8 mouse cellular contexts compared by ENCODE assay signal in the genomic region with DNA sequence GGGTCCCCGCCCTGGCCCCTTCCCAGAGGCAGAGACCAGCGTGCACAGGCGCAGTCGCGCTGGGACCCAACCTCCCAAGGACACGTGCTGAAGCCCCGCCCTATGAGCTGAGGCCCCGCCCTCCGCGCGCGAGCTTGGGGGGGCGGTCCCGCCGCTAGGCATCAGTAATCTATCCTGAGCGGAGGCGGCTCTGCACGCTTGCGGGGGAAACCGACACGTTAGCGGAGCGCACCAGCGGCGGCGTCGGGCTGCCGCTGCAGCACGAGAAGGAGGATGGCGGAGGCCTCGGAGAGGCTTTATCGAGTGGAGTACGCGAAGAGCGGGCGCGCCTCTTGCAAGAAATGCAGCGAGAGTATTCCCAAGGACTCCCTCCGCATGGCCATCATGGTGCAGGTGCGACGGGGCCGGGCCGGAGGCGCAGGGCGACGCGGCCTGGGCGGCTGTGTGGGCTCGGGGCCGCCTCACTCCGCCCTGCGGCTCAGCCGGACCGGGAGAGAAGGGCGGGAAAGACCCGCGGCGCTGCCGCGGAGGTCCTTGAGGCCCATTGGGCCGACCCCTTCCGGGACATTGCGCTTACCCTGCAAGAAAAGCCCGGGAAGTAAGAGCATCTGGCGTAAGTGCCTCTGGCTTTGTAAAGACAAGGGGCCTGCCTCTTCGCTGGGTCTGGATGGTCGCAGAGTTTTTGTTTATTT. TPM values are rescaled to one million over a fixed set of nuclear protein-coding genes. Genes with fewer than 3 reads are reported as not detected.
DNase-seq lines count a peak whose midpoint lies in the region; ATAC-seq and TF ChIP-seq lines count a peak whose summit lies in the region.

A gene (plus strand): TSS at position 164 of the 692 bp plus-strand sequence.

- peaks cover 52% of the 10 kb centered on the region for H3K79me2 ChIP-seq in C2C12 (ENCODE audit: control insufficient read depth, insufficient read depth)

- no peak for TF ChIP-seq CTCF in C2C12 (IDR thresholded peaks at IDR 0.05; ENCODE audit: control insufficient read depth, insufficient read depth, insufficient read length)
- TF ChIP-seq CTCF in brain, embryonic 14.5 days (IDR thresholded peaks at IDR 0.05; ENCODE audit: borderline replicate concordance, extremely low read depth, insufficient read depth, insufficient read length) = no peak
- TF ChIP-seq CTCF in kidney, postnatal 0 days (IDR thresholded peaks at IDR 0.05; ENCODE audit: low read depth) = no peak

- ATAC-seq in heart, embryonic 12.5 days (ENCODE audit: insufficient number of reproducible peaks, low FRiP score) = peak; percentile 98
- peak; percentile 95 for ATAC-seq in kidney, postnatal 0 days (replicated peaks; ENCODE audit: low FRiP score, low read depth)
- peak; percentile 95 for ATAC-seq in liver, embryonic 11.5 days (replicated peaks; ENCODE audit: low FRiP score)
- ATAC-seq in stomach, embryonic 14.5 days (ENCODE audit: insufficient number of reproducible peaks, insufficient read depth, low FRiP score, low read depth) = peak; percentile 95

- H3K79me3 ChIP-seq in C2C12 (ENCODE audit: low read depth) = peaks cover 44% of the 10 kb centered on the region

- H3K27me3 ChIP-seq in C2C12 (ENCODE audit: control insufficient read depth, insufficient read depth, insufficient read length) = no peaks in the 10 kb centered on the region
- no peaks in the 10 kb centered on the region for H3K27me3 ChIP-seq in erythroblast, embryonic 14.5 days (ENCODE audit: control insufficient read depth)
- H3K27me3 ChIP-seq in heart, embryonic 12.5 days (replicated peaks) = 0 out of 2 replicates have a peak, but pooled peaks cover 5% of the 10 kb centered on the region
- H3K27me3 ChIP-seq in kidney, postnatal 0 days (ENCODE audit: insufficient read depth, low read length) = no peaks in the 10 kb centered on the region
- H3K27me3 ChIP-seq in liver, embryonic 11.5 days (replicated peaks; ENCODE audit: control insufficient read depth, insufficient read depth, low read length) = no peaks in the 10 kb centered on the region
- H3K27me3 ChIP-seq in stomach, embryonic 14.5 days (ENCODE audit: control insufficient read depth, insufficient read depth, low read length) = no peaks in the 10 kb centered on the region

- peak within 1 kb of the TSS; percentile 68 for H3K4me3 ChIP-seq in C2C12 (ENCODE audit: insufficient read depth, poor library complexity, severe bottlenecking)
- H3K4me3 ChIP-seq in erythroblast, embryonic 14.5 days (replicated peaks) = peak within 1 kb of the TSS; percentile 88
- peak within 1 kb of the TSS; percentile 68 for H3K4me3 ChIP-seq in heart, embryonic 12.5 days
- H3K4me3 ChIP-seq in kidney, postnatal 0 days (replicated peaks; ENCODE audit: low read depth, low read length) = peak within 1 kb of the TSS; percentile 74
- H3K4me3 ChIP-seq in liver, embryonic 11.5 days (ENCODE audit: low read depth, low read length) = peak within 1 kb of the TSS; percentile 91
- peak within 1 kb of the TSS; percentile 95 for H3K4me3 ChIP-seq in stomach, embryonic 14.5 days (ENCODE audit: low read depth, low read length)

- no peaks in the 10 kb centered on the region for H3K9me3 ChIP-seq in erythroblast, embryonic 14.5 days (ENCODE audit: control insufficient read depth, low read length)
- H3K9me3 ChIP-seq in heart, embryonic 12.5 days (replicated peaks) = no peaks in the 10 kb centered on the region
- H3K9me3 ChIP-seq in kidney, postnatal 0 days (replicated peaks; ENCODE audit: low read length) = no peaks in the 10 kb centered on the region
- no peaks in the 10 kb centered on the region for H3K9me3 ChIP-seq in liver, embryonic 11.5 days (ENCODE audit: control insufficient read depth, low read length)
- no peaks in the 10 kb centered on the region for H3K9me3 ChIP-seq in stomach, embryonic 14.5 days (ENCODE audit: control insufficient read depth, low read depth, low read length)

- H3K36me3 ChIP-seq in C2C12 (ENCODE audit: control insufficient read depth, insufficient read depth) = no peaks in the 10 kb centered on the region
- peaks cover 24% of the 10 kb centered on the region for H3K36me3 ChIP-seq in erythroblast, embryonic 14.5 days (ENCODE audit: control insufficient read depth)
- peaks cover 12% of the 10 kb centered on the region for H3K36me3 ChIP-seq in heart, embryonic 12.5 days
- H3K36me3 ChIP-seq in kidney, postnatal 0 days (ENCODE audit: insufficient read depth, low read length) = peaks cover 7% of the 10 kb centered on the region; the same call in 1 of the 2 replicates
- H3K36me3 ChIP-seq in liver, embryonic 11.5 days (ENCODE audit: control insufficient read depth, insufficient read depth, low read length) = peaks cover 12% of the 10 kb centered on the region
- peaks cover 7% of the 10 kb centered on the region for H3K36me3 ChIP-seq in stomach, embryonic 14.5 days (ENCODE audit: control insufficient read depth, insufficient read depth, low read length)

- peak; percentile 65; the same call in 1 of the 2 replicates for TF ChIP-seq POLR2A in brain, embryonic 14.5 days (IDR thresholded peaks at IDR 0.05; ENCODE audit: borderline replicate concordance, extremely low read depth, insufficient read depth, insufficient read length, poor library complexity, severe bottlenecking)

- peaks cover 51% of the 10 kb centered on the region for H3K4me1 ChIP-seq in erythroblast, embryonic 14.5 days (ENCODE audit: control insufficient read depth)
- H3K4me1 ChIP-seq in heart, embryonic 12.5 days (replicated peaks) = peaks cover 30% of the 10 kb centered on the region
- H3K4me1 ChIP-seq in kidney, postnatal 0 days (replicated peaks; ENCODE audit: insufficient read depth, low read length) = peaks cover 10% of the 10 kb centered on the region; the same call in 1 of the 2 replicates
- H3K4me1 ChIP-seq in liver, embryonic 11.5 days (replicated peaks; ENCODE audit: control insufficient read depth, insufficient read depth, low read length) = peaks cover 25% of the 10 kb centered on the region
- peaks cover 19% of the 10 kb centered on the region for H3K4me1 ChIP-seq in stomach, embryonic 14.5 days (ENCODE audit: control insufficient read depth, insufficient read depth, low read length)

- peak within 1 kb of the TSS; percentile 98 for H3ac ChIP-seq in C2C12 (ENCODE audit: control insufficient read depth, insufficient read length, low read depth)

- WGBS in heart, embryonic 12.5 days = under 1% methylated on average over 67 of the region's 67 CpGs
- under 1% methylated on average over 66 of the region's 67 CpGs for WGBS in kidney, postnatal 0 days
- under 1% methylated on average over 66 of the region's 67 CpGs for WGBS in liver, embryonic 11.5 days
- under 1% methylated on average over 67 of the region's 67 CpGs for WGBS in stomach, embryonic 14.5 days

- DNase-seq in brain, embryonic 14.5 days (ENCODE audit: low read depth) = peak; percentile 98
- peak; percentile 96 for DNase-seq in kidney, postnatal 0 days (ENCODE audit: low spot score)
- peak; percentile 98 for DNase-seq in liver, embryonic 11.5 days (ENCODE audit: low spot score)
- DNase-seq in naive thymus-derived CD4-positive, alpha-beta T cell, adult 2 months (ENCODE audit: low read depth) = peak; percentile 95

- peak within 1 kb of the TSS; percentile 84 for H3K27ac ChIP-seq in heart, embryonic 12.5 days (ENCODE audit: poor library complexity, severe bottlenecking)
- H3K27ac ChIP-seq in kidney, postnatal 0 days = peak within 1 kb of the TSS; percentile 87
- peak within 1 kb of the TSS; percentile 81 for H3K27ac ChIP-seq in liver, embryonic 11.5 days (ENCODE audit: low read depth, low read length)
- H3K27ac ChIP-seq in stomach, embryonic 14.5 days (ENCODE audit: low read length) = peak within 1 kb of the TSS; percentile 97

- peak within 1 kb of the TSS; percentile 76 for H3K9ac ChIP-seq in heart, embryonic 12.5 days
- peak within 1 kb of the TSS; percentile 82 for H3K9ac ChIP-seq in kidney, postnatal 0 days (ENCODE audit: low read depth, low read length)
- H3K9ac ChIP-seq in liver, embryonic 11.5 days (ENCODE audit: low read depth, low read length) = peak within 1 kb of the TSS; percentile 87
- H3K9ac ChIP-seq in stomach, embryonic 14.5 days (replicated peaks; ENCODE audit: low read depth, low read length) = peak within 1 kb of the TSS; percentile 79

- H3K4me2 ChIP-seq in heart, embryonic 12.5 days = peak within 1 kb of the TSS; percentile 78
- peak within 1 kb of the TSS; percentile 93 for H3K4me2 ChIP-seq in kidney, postnatal 0 days (ENCODE audit: low read length)
- peak within 1 kb of the TSS; percentile 92 for H3K4me2 ChIP-seq in liver, embryonic 11.5 days
- peak within 1 kb of the TSS; percentile 70 for H3K4me2 ChIP-seq in stomach, embryonic 14.5 days (replicated peaks; ENCODE audit: low read depth, low read length)

TF ChIP-seq in C2C12, 6 proteins besides CTCF, POLR2A, EP300 and RAD21:
- TF ChIP-seq USF1 (IDR thresholded peaks at IDR 0.05; ENCODE audit: low read depth) (peak; percentile 77), CEBPB (IDR thresholded peaks at IDR 0.05; ENCODE audit: low read depth) (no peak), MAX (IDR thresholded peaks at IDR 0.05) (peak; percentile 91)

RNA-seq across cellular contexts. Expression of the gene that starts here (rescaled TPM):
- polyA plus RNA-seq in C2C12 (2012; fragmentation: generic; extraction: Trizol) = 64.4 TPM
- 105 and 115 TPM in 2 replicates for polyA plus RNA-seq in brain, embryonic 14.5 days (2012; rRNA removed)
- polyA plus RNA-seq in erythroblast, embryonic 14.5 days (2012) = 3.5 and 4.1 TPM in 2 replicates
- 105 and 118 TPM in 2 replicates for polyA plus RNA-seq in heart, embryonic 12.5 days (2016; fragmentation: Nextera tagmentation; extraction: Ambion mirVana)
- 69.8 and 75.3 TPM in 2 replicates for polyA plus RNA-seq in kidney, postnatal 0 days (2015; fragmentation: Nextera tagmentation; extraction: Ambion mirVana)
- 177 and 197 TPM in 2 replicates for polyA plus RNA-seq in liver, embryonic 11.5 days (2014; fragmentation: Nextera tagmentation; extraction: Ambion mirVana)
- polyA plus RNA-seq in stomach, embryonic 14.5 days (2014; fragmentation: Nextera tagmentation; extraction: Ambion mirVana) = 128 and 134 TPM in 2 replicates

Comparison
In these comparisons a context has a peak if more than half of its experiments do, and no peak if none do; other contexts are left out.
1. Peak in every context shown above with its lines: DNase-seq, ATAC-seq, H3K4me3 ChIP-seq and H3K27ac ChIP-seq.
2. RNA of the gene that starts here (polyA plus RNA-seq): 177 to 197 TPM in liver, embryonic 11.5 days, 128 to 134 TPM in stomach, embryonic 14.5 days, 105 to 115 TPM in brain, embryonic 14.5 days, 105 to 118 TPM in heart, embryonic 12.5 days, 69.8 to 75.3 TPM in kidney, postnatal 0 days and 64.4 TPM in C2C12 (single experiment); 3.5 to 4.1 TPM in erythroblast, embryonic 14.5 days; every median in the first group is over 10 times any median in the second.